Mouse (Mus musculus) liver, embryonic 11.5 days (tissue): ENCODE data around the gene Rfpl4. TPM values are rescaled to one million over a fixed set of nuclear protein-coding genes. Genes with fewer than 3 reads are reported as not detected.

Experiments
- ATAC-seq: fragments of 200-750 bp; cut with Nextera tagmentation; replicated peaks from 2 replicates; pipeline ENCODE4 v1.8.0; 2017; ENCODE audit warnings: moderate number of reproducible peaks, mild to moderate bottlenecking, moderate TSS enrichment, moderate library complexity; ENCODE audit not compliant: low FRiP score
- DNase-seq: peaks from one replicate; pipeline ENCODE4 v3.0.0-alpha.2; 2017; ENCODE audit warnings: low spot score
- H3K27ac ChIP-seq: fragments of 300-500 bp; sonication (generic); 2 replicates; pipeline ENCODE4 v1.5.1; 2014; ENCODE audit warnings: mild to moderate bottlenecking, low read depth, low read length, control low read depth
- H3K27me3 ChIP-seq: fragments of 300-500 bp; sonication (generic); replicated peaks from 2 replicates; pipeline ENCODE4 v1.6.1; 2014; ENCODE audit warnings: low read length, mixed read lengths; ENCODE audit not compliant: control insufficient read depth, insufficient read depth
- H3K36me3 ChIP-seq: fragments of 300-500 bp; sonication (generic); 2 replicates; pipeline ENCODE4 v1.6.1; 2014; ENCODE audit warnings: mild to moderate bottlenecking, low read length, moderate library complexity, mixed read lengths; ENCODE audit not compliant: control insufficient read depth, insufficient read depth
- H3K4me1 ChIP-seq: fragments of 300-500 bp; sonication (generic); replicated peaks from 2 replicates; pipeline ENCODE4 v1.6.1; 2014; ENCODE audit warnings: low read length, mixed read lengths; ENCODE audit not compliant: control insufficient read depth, insufficient read depth
- H3K4me2 ChIP-seq: fragments of 300-500 bp; sonication (generic); 2 replicates; pipeline ENCODE4 v1.6.1; 2014; ENCODE audit warnings: mild to moderate bottlenecking, control low read depth, moderate library complexity
- H3K4me3 ChIP-seq: fragments of 300-500 bp; sonication (generic); 2 replicates; pipeline ENCODE4 v1.5.1; 2014; ENCODE audit warnings: low read depth, low read length, control low read depth
- H3K9ac ChIP-seq: fragments of 300-500 bp; sonication (generic); 2 replicates; pipeline ENCODE4 v1.6.1; 2014; ENCODE audit warnings: low read depth, low read length, control low read depth
- H3K9me3 ChIP-seq: fragments of 300-500 bp; sonication (generic); 2 replicates; pipeline ENCODE4 v1.6.1; 2016; ENCODE audit warnings: low read length, inconsistent platforms, mixed read lengths; ENCODE audit not compliant: control insufficient read depth
- WGBS: fragments of 180-500 bp; shearing (Covaris S2); extraction: QIAGEN DNeasy Blood & Tissue Kit; methylation state at CpG from one replicate; pipeline ENCODE4 v1.1.7; 2014; 5-methylcytosine and 5-hydroxymethylcytosine counted together
- polyA plus RNA-seq: library from polyadenylated mRNA; unstranded; fragments of >200 nt; fragmentation: Nextera tagmentation; extraction: Ambion mirVana; gene quantifications from 2 replicates; pipeline ENCODE4 v1.2.1, GENCODE M21; 2014

Rfpl4 gene
- polyA plus RNA-seq, 1 experiment from 2014 or later = not detected

DNA sequence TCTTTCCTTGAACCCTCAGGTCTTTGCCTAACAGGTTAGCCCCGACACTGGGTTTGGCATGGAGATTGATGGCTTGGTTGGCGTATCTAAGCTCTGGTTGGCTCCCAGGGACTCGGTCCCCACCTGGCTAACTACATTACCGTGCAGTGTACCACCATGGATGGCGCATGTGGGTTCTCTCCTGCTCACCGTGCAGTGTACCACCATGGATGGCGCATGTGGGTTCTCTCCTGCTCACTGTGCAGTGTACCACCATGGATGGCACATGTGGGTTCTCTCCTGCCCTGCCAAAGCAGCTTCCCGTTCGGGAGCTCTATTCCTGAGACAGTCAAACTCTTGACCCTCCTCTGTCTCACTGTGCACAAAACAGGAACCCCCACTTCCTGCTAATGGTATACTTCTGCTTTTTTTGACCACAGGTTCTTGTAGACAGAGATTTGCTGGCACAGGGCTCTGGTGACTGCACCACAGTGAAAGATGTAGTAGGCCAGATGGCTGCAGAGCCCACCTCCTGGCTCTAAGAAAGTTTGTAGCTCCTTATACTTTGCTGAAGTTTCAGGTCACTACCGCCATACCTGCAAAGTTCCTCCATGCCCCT is 15.6 kb downstream of the Rfpl4 start:
- Histone ChIP-seq H3K36me3 (peaks cover 25% of the 10 kb centered on the region), H3K9me3 (no peaks in the 10 kb centered on the region), H3K4me3 (no peak overlapping the region), H3K27ac (no peak overlapping the region), H3K4me2 (no peak overlapping the region), H3K27me3 (no peaks in the 10 kb centered on the region), H3K4me1 (no peaks in the 10 kb centered on the region), H3K9ac (no peak overlapping the region)
- 68% methylated on average over 10 of the region's 10 CpGs for whole genome bisulfite sequencing
- no peak; the same call in 1 of the 2 replicates for ATAC-seq
- no peak for DNase-seq

DNA sequence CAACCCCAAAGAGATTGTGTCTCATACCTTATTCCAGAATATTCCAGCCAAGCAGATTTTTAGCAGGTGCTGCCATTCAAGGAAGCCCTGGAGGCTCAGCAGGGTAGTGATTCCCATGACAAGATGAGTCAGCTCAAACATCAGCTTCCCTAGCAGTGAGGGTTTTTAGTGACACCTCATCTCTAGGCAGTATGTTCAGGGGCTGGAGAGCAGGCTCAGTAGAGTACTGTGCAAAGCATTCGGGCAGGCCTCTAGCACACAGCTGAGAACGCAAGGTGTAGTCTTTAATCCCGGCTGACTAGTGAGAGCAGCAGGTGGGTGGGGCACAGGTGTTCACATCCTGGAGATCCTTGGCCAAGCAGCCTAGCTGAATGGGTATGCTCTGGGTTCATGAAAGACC is 17.0 kb downstream of the Rfpl4 start:
- H3K9me3 ChIP-seq = no peaks in the 10 kb centered on the region
- no peak overlapping the region for H3K4me2 ChIP-seq
- H3K9ac ChIP-seq = no peak overlapping the region
- no peaks in the 10 kb centered on the region for H3K4me1 ChIP-seq
- no peaks in the 10 kb centered on the region for H3K27me3 ChIP-seq
- WGBS = 76% methylated on average over 3 of the region's 3 CpGs
- ATAC-seq = no peak
- no peak overlapping the region for H3K4me3 ChIP-seq
- no peak for DNase-seq
- peaks cover 38% of the 10 kb centered on the region for H3K36me3 ChIP-seq
- no peak overlapping the region for H3K27ac ChIP-seq

DNA sequence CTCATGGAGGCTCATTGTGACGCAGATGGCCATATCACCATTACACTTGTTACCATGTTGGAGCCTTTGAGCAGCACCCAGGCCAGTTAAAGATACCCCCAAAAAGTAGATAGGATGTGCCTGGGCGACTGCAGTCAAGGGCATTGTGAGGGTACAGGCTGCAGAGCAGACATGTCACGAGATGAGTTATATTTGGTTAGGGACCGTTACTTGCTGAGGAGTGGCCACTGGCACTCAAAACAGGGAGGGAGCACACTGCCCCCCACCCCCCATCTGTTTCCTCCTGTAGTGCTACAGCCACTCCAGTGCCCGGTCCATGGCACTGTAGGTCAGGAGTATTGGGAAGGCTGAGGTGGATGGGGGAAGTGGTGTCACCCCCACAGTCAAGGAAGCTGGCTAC is 18.0 kb downstream of the Rfpl4 start:
- Histone ChIP-seq H3K4me2 (no peak overlapping the region), H3K9ac (no peak overlapping the region), H3K27ac (no peak overlapping the region), H3K9me3 (no peaks in the 10 kb centered on the region), H3K4me3 (no peak overlapping the region), H3K36me3 (peaks cover 46% of the 10 kb centered on the region), H3K27me3 (no peaks in the 10 kb centered on the region), H3K4me1 (no peaks in the 10 kb centered on the region)
- ATAC-seq (no peak), DNase-seq (no peak)
- WGBS = 86% methylated on average over 5 of the region's 5 CpGs

DNA sequence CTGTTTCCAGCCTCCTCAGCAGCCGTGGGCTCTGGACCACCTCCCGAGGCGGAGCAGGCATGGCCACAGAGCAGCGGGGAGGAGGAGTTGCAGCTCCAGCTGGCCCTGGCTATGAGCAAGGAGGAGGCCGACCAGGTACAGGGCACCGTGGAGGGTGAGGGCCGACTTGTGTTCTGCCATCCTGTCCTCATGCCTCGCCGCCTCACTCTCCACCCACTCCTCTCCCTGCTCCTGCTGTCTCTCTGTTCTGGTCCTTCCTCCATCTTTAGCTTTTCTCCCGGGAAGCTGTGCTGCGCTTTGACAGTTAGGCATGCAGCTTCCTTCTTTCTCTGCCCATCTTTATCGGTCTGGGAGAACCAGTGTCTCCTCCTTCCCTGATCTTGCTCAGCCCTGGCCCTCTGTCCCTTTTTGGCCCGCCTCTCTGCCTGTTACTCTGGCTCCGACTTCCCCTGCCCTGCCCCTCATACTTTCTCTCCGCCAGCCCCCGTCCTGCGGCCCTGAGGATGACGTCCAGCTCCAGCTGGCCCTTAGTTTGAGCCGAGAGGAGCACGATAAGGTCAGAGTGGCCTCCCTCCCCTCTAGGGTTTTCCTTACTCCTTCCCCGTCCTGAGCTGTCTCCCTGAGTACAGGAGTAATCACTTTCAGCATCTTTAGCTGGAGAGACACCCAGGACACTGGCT is 23.8 kb downstream of the Rfpl4 start:
- WGBS = 89% methylated on average over 21 of the region's 21 CpGs
- no peaks in the 10 kb centered on the region for H3K9me3 ChIP-seq

DNA sequence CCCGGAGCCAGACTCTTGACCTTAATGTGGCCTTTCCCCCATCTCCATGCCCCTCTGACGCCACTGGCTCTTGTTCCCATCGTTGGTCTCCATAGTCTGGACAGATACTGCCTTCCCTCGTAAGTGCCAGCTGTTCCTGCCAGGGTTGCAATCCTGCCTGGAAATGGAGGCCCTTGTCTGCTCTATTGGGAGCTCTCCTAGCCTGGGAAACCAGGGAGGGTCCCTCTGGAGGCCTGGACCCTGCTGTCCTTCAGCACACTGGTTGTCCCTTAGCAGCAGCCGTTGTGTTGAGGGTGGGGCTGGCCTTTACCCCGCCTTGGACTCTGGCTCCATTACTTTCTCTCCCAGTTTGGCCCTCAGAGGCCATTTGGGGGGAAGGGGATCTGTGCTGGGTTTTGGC is 24.4 kb downstream of the Rfpl4 start:
- Histone ChIP-seq H3K9me3 (no peaks in the 10 kb centered on the region), H3K27me3 (no peaks in the 10 kb centered on the region), H3K36me3 (peaks cover 81% of the 10 kb centered on the region), H3K4me2 (no peak overlapping the region), H3K4me1 (no peaks in the 10 kb centered on the region), H3K27ac (no peak overlapping the region), H3K9ac (no peak overlapping the region), H3K4me3 (no peak overlapping the region)
- DNase-seq = no peak
- WGBS = 85% methylated on average over 6 of the region's 6 CpGs
- no peak for ATAC-seq

More for the DNA sequence above, 23.8 kb downstream of the Rfpl4 start:
- H3K27ac ChIP-seq = no peak overlapping the region
- H3K9ac ChIP-seq = no peak overlapping the region
- no peak overlapping the region for H3K4me2 ChIP-seq
- no peak for ATAC-seq
- DNase-seq = no peak
- peaks cover 83% of the 10 kb centered on the region for H3K36me3 ChIP-seq
- no peak overlapping the region for H3K4me3 ChIP-seq
- no peaks in the 10 kb centered on the region for H3K27me3 ChIP-seq
- no peaks in the 10 kb centered on the region for H3K4me1 ChIP-seq

DNA sequence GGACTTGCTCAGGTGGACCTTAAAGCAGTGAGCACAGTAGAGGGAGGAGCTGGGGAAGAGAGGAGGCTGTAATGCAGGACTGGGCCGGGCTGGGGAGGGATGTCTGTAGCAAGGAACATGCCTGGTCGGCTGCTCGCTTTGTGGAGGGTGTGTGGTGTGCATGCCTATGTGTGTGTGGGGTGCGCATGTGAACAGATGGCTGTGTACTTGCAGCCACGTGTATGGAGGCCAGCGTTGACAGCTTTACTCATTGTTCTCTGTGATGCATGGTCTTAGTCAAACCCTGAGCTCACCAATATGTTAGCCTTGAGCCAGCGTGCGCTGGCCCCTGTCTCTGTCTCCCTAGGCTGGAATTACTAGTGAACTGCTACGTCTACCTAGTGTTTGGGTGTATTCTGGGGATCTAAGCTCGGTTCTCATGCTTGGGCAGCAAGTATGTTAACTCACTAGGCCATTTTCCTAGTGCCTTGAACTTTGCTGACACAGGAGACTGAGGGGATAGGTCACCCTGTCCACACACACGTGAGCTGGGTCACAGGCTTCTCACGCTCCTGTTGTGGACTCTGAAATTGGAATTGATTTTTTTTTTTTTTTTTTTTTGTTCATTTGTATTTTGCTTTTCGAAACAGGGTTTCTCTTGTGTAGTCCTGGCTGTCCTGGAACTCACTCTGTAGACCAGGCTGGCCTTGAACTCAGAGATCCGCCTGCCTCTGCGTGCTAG is 25.6 kb downstream of the Rfpl4 start:
- no peak overlapping the region for H3K4me2 ChIP-seq
- H3K27ac ChIP-seq = no peak overlapping the region
- no peak overlapping the region for H3K4me3 ChIP-seq
- no peaks in the 10 kb centered on the region for H3K27me3 ChIP-seq
- H3K4me1 ChIP-seq = 0 out of 2 replicates have a peak, but pooled peaks cover 2% of the 10 kb centered on the region
- WGBS = 92% methylated on average over 15 of the region's 15 CpGs
- peaks cover 76% of the 10 kb centered on the region for H3K36me3 ChIP-seq
- ATAC-seq (no peak), DNase-seq (no peak)
- no peaks in the 10 kb centered on the region for H3K9me3 ChIP-seq
- no peak overlapping the region for H3K9ac ChIP-seq

DNA sequence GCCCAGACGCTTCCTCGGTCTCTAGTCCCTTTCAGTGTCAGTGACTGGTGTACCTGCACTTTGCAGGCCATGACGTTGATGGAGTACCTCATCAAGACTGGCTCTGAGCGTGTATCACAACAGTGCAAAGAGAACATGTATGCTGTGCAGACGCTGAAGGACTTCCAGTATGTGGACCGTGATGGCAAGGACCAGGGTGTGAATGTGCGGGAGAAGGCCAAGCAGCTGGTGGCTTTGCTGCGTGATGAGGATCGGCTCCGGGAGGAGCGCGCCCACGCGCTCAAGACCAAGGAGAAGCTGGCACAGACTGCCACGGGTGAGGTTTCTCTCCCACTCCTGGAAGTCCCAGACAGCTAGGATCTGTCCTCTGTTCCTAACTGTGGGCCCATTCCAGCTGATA is 26.9 kb downstream of the Rfpl4 start:
- Histone ChIP-seq H3K9me3 (no peaks in the 10 kb centered on the region), H3K27ac (no peak overlapping the region), H3K27me3 (no peaks in the 10 kb centered on the region), H3K9ac (no peak overlapping the region), H3K4me1 (0 out of 2 replicates have a peak, but pooled peaks cover 4% of the 10 kb centered on the region), H3K4me2 (no peak overlapping the region), H3K4me3 (no peak overlapping the region), H3K36me3 (peaks cover 74% of the 10 kb centered on the region)
- no peak for DNase-seq
- 91% methylated on average over 15 of the region's 15 CpGs for WGBS
- ATAC-seq = no peak

DNA sequence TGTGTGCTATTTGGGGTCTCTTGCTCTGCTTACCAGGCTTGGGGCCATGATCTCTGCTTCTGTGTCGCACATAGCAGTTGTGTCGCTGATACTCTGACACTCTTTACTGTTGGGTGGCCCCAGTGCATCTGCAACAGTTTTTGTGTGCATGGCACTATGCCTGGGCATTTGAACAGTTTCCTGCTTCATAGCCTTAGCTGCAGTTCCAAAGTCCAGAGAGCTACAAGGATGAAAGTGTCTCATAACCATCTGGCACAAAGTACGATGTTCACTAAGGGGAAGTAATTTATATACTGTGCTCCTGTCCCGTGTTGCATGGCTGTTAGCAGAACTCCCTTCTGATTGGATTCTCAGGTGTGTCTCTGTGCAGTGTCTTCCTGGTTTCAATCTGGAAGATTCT is 28.9 kb downstream of the Rfpl4 start:
- Histone ChIP-seq H3K36me3 (peaks cover 65% of the 10 kb centered on the region), H3K4me1 (peaks cover 12% of the 10 kb centered on the region), H3K27me3 (no peaks in the 10 kb centered on the region), H3K4me3 (no peak overlapping the region), H3K9me3 (no peaks in the 10 kb centered on the region), H3K27ac (no peak overlapping the region), H3K9ac (no peak overlapping the region), H3K4me2 (no peak overlapping the region)
- no peak for ATAC-seq
- no peak for DNase-seq
- WGBS = 83% methylated on average over 4 of the region's 4 CpGs
